Mouse (Mus musculus): ENCODE results near the gene Gm11096. TPM values are rescaled to one million over a fixed set of nuclear protein-coding genes. Genes with fewer than 3 reads are reported as not detected.

Gene Gm11096
- total RNA-seq, 2 experiments from 2014 or later = not detected

DNA sequence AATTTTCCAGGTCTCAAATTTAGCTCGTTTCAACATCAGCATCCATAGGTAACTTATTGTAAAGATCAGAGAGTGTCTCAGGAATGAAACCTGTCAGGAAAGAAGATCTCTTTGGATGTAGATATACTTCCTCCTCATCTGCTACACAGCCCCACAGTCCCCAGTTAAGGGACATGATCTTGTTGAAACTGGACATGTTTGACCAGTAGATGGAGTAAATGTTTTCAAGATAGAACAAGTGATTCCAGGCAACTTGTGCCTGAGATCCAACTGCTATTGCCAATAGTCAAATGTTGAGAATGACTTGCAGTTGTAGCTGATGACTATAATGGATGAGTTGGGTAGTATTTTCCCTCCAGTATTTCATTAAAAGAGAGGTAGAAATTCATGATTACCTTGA lies 35.9 kb downstream of the Gm11096 start:
- intact Hi-C loops (cut with DNase I) = loop anchor here (5.0 kb wide), 1 partner anchor 310 kb away; no protein-coding TSS in a partner anchor
- no peak for DNase-seq (ENCODE audit: low spot score in 2 of 2)

DNA sequence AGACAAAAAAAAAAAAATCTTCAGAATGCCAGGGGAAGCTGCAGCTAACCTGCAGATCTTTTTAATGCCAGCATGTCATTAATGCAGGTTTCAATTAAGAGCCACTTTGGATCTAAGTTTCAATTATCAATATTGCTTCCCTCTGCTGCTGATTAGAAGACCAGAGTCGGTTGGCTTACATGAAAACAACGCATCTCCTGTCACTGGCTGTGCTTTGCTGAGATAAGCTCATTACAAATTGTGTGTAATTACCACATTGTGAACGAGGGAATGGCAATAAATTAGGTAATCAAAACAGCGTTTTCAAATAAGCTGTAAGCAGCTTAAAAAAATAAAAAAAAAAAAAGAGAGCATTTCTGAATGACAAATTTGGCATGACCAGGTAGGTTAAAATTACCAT lies 38.2 kb downstream of the Gm11096 start:
- no peak for DNase-seq (ENCODE audit: low spot score in 2 of 2)
- intact Hi-C loops (cut with DNase I) = loop anchor here (5.0 kb wide), 1 partner anchor 307 kb away; no protein-coding TSS in a partner anchor

DNA sequence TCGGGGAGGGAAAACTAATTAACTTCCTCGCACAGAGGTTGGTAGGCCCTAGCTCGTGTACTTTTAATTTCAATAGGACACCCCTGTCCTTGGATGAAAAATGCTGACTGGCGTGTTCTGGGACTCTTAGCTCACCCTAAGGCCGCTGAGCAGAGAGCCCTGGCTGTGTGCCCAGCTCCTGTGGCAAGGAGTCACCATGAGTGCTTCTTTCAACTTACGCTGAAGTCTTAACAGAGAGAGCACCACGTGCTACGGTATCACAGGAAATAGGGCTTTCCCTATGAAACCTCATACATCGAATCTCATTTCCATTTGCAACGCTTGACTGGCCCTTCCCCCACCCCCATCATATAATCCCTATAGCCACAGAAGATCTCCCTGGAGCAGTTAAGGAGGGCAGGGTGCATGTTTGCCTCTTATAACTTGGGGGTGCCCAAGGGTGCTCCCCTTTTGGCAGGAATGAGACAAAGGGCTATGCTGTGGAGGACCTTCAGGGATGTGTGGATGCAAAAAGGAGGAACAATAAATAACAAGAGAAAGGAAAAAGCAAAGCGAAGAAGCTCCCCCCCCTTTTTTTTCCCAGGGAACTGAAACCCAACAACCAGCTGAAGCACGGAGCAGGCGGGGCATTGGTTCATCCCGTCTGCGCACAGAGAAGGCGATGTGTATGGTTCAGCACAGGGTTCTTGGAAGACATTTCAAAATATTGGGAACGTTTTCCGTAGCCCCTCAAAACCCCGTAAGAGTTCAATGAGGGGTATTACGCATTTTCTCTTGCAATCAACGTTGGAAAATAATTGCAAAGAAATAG lies 39.0 kb downstream of the Gm11096 start:
- intact Hi-C loops (cut with DNase I) = no loop called here
- no peak for DNase-seq (ENCODE audit: low spot score in 2 of 2)

DNA sequence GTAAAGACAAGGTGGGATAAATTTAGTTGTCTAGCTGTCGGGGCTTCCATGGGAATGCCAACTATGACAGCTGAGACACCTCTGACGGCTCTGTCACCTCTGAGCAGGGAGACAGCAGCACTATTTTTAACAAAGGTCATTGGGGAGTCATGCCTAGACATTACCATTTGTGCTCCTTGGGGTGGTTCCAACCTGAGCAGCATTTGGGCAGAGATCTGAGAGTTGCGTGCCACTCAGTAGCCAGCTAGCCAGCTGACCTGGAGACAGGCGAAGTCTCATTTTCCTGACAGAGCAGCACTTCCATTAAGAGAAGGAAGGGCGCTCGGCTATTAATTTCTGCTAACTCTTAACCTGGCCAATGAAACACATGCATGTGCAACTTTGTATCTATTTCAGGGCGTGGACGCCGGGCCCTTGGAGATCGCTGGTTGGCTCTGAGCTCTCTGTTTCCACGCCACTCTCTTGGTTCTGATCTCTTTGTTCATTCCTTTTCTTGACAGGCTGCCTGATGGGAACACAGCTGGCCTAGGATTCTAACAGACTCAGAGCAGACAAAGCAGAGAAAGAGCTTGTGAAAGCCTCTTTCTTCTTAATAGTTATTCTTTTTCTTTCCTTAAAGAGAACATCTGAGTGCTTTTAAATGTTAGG lies 40.4 kb downstream of the Gm11096 start:
- DNase-seq (ENCODE audit: low spot score in 2 of 2) = no peak
- intact Hi-C loops (cut with DNase I) = no loop called here

DNA sequence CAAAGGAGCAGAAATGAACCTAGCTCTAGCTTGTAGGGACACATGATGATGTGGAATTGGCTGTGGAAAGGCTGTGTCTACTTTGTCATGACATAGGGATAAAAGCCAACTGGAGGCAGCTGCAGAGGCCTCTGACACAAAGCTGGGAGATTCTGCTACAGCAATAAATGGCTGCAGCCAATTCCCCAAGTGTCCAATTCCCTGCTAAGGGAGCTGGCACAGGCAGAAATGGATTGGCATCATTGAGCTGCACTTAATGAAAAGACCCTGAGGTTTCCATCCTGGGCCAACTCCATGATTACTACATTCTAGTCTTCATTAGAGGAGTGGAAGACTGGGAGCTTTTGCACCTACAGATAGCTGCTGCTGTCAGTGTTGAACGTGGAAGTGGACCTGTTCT lies 44.8 kb downstream of the Gm11096 start:
- intact Hi-C loops (cut with DNase I) = no loop called here
- DNase-seq (ENCODE audit: low spot score in 2 of 2) = no peak

Measured in left cerebral cortex, postnatal 14 days (tissue).